Mouse (Mus musculus): Measurements from ENCODE around the gene Gcm2. TPM values are rescaled to one million over a fixed set of nuclear protein-coding genes. Genes with fewer than 3 reads are reported as not detected.

Gcm2 gene
- polyA plus RNA-seq, 1 experiment from 2014 or later, result 0.11 TPM

- no peak for DNase-seq (ENCODE audit: low spot score)
- H3K4me1 ChIP-seq (ENCODE audit: control insufficient read depth, insufficient read depth, low read length), result no peaks in the 10 kb centered on the region
- H3K36me3 ChIP-seq (ENCODE audit: control insufficient read depth, insufficient read depth, low read length), result no peaks in the 10 kb centered on the region
- no peaks in the 10 kb centered on the region for H3K9me3 ChIP-seq (ENCODE audit: control insufficient read depth, low read length)
- H3K4me2 ChIP-seq (ENCODE audit: low read depth), result no peak overlapping the region
- no peak for ATAC-seq (ENCODE audit: insufficient read depth, low FRiP score, low TSS enrichment)
- no peak overlapping the region for H3K27ac ChIP-seq (ENCODE audit: low read depth, low read length)
- H3K4me3 ChIP-seq (ENCODE audit: low read depth, low read length), result no peak overlapping the region
- H3K27me3 ChIP-seq (ENCODE audit: control insufficient read depth, insufficient read depth, low read length), result peaks cover 6% of the 10 kb centered on the region; the same call in 1 of the 2 replicates
- H3K9ac ChIP-seq (ENCODE audit: low read length), result no peak overlapping the region
- WGBS, result 90% methylated on average over 5 of the region's 5 CpGs
Observed at GRCm38 (mm10) chr13:41073819-41074218, 37.0 kb downstream of the Gcm2 start.

DNA sequence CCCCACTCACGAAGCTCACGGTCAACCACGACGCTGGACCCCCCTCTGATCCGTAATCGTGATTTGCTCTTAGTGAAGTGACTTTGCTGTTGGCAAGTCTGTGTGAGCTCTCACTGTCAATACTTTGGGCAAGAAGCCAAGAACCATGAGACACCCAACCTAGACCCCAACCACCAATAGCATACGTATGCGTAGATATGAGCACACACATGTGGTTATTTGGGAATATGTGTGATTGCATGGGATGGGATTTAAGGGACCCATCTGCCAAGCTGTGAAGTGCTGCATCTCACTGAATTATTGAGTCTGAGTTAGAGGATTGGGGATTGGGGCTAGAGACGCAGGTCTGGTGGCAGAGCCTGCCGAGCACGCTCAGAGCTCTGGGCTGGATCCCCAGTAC is 39.2 kb downstream of the Gcm2 start:
- no peak for ATAC-seq (ENCODE audit: insufficient read depth, low FRiP score, low TSS enrichment)
- Histone ChIP-seq H3K36me3 (ENCODE audit: control insufficient read depth, insufficient read depth, low read length) (no peaks in the 10 kb centered on the region), H3K9ac (ENCODE audit: low read length) (no peak overlapping the region), H3K4me3 (ENCODE audit: low read depth, low read length) (no peak overlapping the region), H3K27me3 (ENCODE audit: control insufficient read depth, insufficient read depth, low read length) (no peaks in the 10 kb centered on the region), H3K27ac (ENCODE audit: low read depth, low read length) (no peak overlapping the region), H3K4me2 (ENCODE audit: low read depth) (no peak overlapping the region), H3K9me3 (ENCODE audit: control insufficient read depth, low read length) (no peaks in the 10 kb centered on the region), H3K4me1 (ENCODE audit: control insufficient read depth, insufficient read depth, low read length) (no peaks in the 10 kb centered on the region)
- WGBS, result 93% methylated on average over 11 of the region's 11 CpGs
- no peak for DNase-seq (ENCODE audit: low spot score)

DNA sequence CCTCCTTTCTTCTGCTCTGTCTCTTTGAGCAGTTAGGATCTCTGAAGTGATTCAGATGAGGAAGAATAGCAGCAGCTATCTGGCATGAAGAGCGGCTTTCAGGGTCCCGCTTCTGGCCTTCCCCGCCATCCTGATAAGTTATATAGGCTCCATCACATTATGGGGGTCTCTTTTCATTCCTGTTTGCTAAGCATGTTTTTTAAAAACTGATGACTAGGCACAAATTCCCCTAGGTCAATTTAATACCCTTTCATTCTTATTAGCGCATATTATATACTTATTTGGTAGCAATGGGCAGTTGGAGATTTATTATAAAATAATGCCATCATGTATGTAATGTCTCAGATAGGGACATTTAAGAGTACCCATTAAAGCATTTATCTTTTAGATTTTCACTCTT is 43.2 kb downstream of the Gcm2 start:
- H3K27ac ChIP-seq (ENCODE audit: low read depth, low read length), result no peak overlapping the region
- H3K4me3 ChIP-seq (ENCODE audit: low read depth, low read length), result no peak overlapping the region
- no peaks in the 10 kb centered on the region for H3K4me1 ChIP-seq (ENCODE audit: control insufficient read depth, insufficient read depth, low read length)
- H3K4me2 ChIP-seq (ENCODE audit: low read depth), result no peak overlapping the region
- H3K27me3 ChIP-seq (ENCODE audit: control insufficient read depth, insufficient read depth, low read length), result no peaks in the 10 kb centered on the region
- WGBS, result 92% methylated on average over 4 of the region's 4 CpGs
- DNase-seq (ENCODE audit: low spot score), result no peak
- no peak for ATAC-seq (ENCODE audit: insufficient read depth, low FRiP score, low TSS enrichment)
- no peak overlapping the region for H3K9ac ChIP-seq (ENCODE audit: low read length)
- no peaks in the 10 kb centered on the region for H3K36me3 ChIP-seq (ENCODE audit: control insufficient read depth, insufficient read depth, low read length)
- no peaks in the 10 kb centered on the region for H3K9me3 ChIP-seq (ENCODE audit: control insufficient read depth, low read length)

DNA sequence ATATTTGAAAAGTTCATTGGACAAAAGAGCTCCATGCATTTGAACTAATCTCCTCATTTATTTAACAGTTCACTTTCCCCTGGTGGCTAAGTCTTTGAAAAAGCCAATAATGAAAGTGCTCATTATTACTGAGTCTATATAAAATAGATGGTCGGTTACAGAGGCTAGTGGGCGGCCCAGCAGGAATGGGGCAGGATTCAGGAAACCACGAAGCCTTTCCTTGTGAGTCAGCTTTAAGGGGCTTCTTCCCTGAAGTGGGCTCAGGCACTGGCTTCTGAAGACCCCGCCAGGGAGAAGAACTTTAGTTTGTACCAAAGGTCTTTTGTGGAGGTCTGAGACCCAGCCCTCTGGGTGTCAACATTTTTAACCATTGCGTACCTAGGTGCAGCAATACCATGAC is 58.9 kb downstream of the Gcm2 start:
- WGBS, result 79% methylated on average over 5 of the region's 5 CpGs
- H3K4me2 ChIP-seq (ENCODE audit: low read depth), result no peak overlapping the region
- DNase-seq (ENCODE audit: low spot score), result no peak

More for the DNA sequence above, 58.9 kb downstream of the Gcm2 start:
- ATAC-seq (ENCODE audit: insufficient read depth, low FRiP score, low TSS enrichment), result no peak
- Histone ChIP-seq H3K9ac (ENCODE audit: low read length) (no peak overlapping the region), H3K4me3 (ENCODE audit: low read depth, low read length) (no peak overlapping the region), H3K36me3 (ENCODE audit: control insufficient read depth, insufficient read depth, low read length) (no peaks in the 10 kb centered on the region), H3K4me1 (ENCODE audit: control insufficient read depth, insufficient read depth, low read length) (no peaks in the 10 kb centered on the region), H3K27ac (ENCODE audit: low read depth, low read length) (no peak overlapping the region), H3K27me3 (ENCODE audit: control insufficient read depth, insufficient read depth, low read length) (no peaks in the 10 kb centered on the region), H3K9me3 (ENCODE audit: control insufficient read depth, low read length) (no peaks in the 10 kb centered on the region)

Other genes starting within 250 kb of the Gcm2 start
- gene Pak1ip1, start 110.0 kb downstream of the Gcm2 start, polyA plus RNA-seq (2014; fragmentation: Nextera tagmentation; extraction: Ambion mirVana), result 77.7 and 81.0 TPM in 2 replicates
- 193 and 202 TPM in 2 replicates for gene Tmem14c, start 94.7 kb downstream of the Gcm2 start, polyA plus RNA-seq (2014; fragmentation: Nextera tagmentation; extraction: Ambion mirVana)
- 0.39 and 0.76 TPM in 2 replicates for gene Mak, start 31.3 kb downstream of the Gcm2 start, polyA plus RNA-seq (2014; fragmentation: Nextera tagmentation; extraction: Ambion mirVana)
- gene Sycp2l, start 3.3 kb upstream of the Gcm2 start, polyA plus RNA-seq (2014; fragmentation: Nextera tagmentation; extraction: Ambion mirVana), result not detected in 2 replicates
- gene Elovl2, start 109.4 kb upstream of the Gcm2 start, polyA plus RNA-seq (2014; fragmentation: Nextera tagmentation; extraction: Ambion mirVana), result 44.2 and 48.9 TPM in 2 replicates
- 17.8 and 19.4 TPM in 2 replicates for gene Smim13, start 138.8 kb upstream of the Gcm2 start, polyA plus RNA-seq (2014; fragmentation: Nextera tagmentation; extraction: Ambion mirVana)
- not detected in 2 replicates for gene Gm17364, start 162.9 kb upstream of the Gcm2 start, polyA plus RNA-seq (2014; fragmentation: Nextera tagmentation; extraction: Ambion mirVana)